Mouse (Mus musculus): ENCODE data around the gene Pecam1. TPM values are rescaled to one million over a fixed set of nuclear protein-coding genes. Genes with fewer than 3 reads are reported as not detected.
"Not testable (repeated sequence)": the region's sequence is repeated elsewhere in the genome, so short reads cannot be mapped to it uniquely, and the experiment has no call there.

The Pecam1 gene
- total RNA-seq, 2 experiments from 2014 or later: 123 to 126 TPM

GRCm38 (mm10) chr11:106736614-106737013, 13.8 kb downstream of the Pecam1 start:
- no peak for DNase-seq (ENCODE audit: low spot score in 2 of 2)

DNA sequence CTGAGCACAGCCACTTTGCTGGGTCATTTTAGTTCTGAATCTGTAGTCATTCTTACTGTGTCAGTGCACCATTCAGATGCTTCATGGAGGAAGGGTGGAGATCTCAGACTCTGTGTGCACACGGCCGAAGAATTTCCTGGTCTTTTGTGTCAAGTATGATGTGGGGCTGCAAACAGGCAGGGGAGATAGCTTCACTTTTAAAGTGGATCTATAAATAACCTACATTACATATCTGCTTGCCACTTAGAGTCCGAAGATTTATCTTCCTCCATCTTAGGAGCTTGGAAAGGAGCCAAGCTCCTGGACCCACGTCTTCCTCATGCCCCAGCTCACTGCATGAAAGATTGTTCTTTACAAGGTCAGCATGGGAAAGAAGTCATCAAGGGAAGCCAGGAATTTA, 19.7 kb downstream of the Pecam1 start:
- DNase-seq (ENCODE audit: low spot score in 2 of 2): no peak

GRCm38 (mm10) chr11:106729656-106730055, 20.8 kb downstream of the Pecam1 start:
- DNase-seq (ENCODE audit: low spot score in 2 of 2): no peak

DNA sequence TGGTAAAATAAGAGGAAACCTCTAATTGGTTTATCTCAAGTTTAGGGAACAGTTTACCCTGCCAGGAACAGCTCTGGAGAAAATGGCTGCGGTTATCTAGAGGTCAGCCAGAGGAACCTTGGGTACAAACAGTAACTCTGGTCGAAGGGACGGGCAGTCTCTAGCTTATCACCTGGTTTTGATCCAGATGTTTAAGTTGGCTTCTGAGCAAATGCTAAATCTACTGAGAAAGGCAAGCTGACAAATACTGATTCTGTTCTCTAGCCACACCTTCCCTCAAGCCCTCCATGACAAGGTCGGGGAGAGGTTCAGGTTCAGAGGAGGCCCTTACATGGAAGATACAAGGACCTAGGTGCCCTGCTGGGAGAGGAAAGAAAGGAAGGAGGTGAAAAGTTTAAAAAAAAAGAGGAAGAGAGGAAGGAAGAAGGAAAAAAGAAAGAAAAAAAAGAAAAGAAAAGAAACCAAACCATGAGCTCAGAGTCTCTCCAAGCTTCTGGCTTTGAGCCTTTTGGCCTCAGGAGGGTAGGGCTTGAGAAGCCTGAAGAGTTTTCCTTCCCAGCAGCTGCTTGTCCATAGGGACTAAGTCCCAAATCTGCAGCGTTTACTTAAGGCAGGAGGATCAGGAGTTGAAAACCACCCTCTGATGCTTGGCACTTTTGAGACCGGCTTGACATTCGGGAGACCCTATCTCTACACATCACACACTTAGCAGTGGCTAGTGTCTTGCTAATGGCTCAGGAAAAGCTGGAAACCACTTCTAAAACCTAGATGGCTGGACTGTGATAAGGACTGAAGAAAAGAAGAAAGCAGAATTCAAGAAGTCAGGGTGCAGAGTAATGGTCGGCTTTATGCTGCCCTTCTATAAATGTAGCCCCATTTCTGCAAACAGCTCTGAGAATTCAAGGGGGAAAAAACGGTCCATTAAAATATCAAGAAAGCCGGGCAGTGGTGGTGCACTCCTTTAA, 21.7 kb downstream of the Pecam1 start:
- DNase-seq (ENCODE audit: low spot score in 2 of 2): no peak

DNA sequence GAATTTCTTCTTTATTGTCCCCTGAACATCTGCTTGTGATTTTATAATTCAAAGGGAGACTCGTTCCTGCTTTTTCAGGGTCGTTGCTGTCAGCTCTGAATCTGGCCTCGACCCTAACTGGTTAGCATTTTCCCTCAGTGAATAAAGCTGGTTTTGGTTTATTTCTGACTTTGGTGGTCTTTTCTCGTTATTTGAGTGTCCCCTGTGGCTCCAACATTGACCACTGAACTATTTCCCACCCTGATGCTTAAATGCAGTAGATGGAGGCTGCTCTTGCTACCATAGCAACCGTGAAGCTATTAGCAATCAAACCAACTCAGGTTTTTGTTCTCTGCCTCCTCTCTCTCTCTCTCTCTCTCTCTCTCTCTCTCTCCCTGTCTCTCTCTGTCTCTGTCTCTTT, 22.5 kb downstream of the Pecam1 start:
- DNase-seq (ENCODE audit: low spot score in 2 of 2): no peak

GRCm38 (mm10) chr11:106724916-106725235, 25.6 kb downstream of the Pecam1 start:
- DNase-seq (ENCODE audit: low spot score in 2 of 2): not testable (repeated sequence)

DNA sequence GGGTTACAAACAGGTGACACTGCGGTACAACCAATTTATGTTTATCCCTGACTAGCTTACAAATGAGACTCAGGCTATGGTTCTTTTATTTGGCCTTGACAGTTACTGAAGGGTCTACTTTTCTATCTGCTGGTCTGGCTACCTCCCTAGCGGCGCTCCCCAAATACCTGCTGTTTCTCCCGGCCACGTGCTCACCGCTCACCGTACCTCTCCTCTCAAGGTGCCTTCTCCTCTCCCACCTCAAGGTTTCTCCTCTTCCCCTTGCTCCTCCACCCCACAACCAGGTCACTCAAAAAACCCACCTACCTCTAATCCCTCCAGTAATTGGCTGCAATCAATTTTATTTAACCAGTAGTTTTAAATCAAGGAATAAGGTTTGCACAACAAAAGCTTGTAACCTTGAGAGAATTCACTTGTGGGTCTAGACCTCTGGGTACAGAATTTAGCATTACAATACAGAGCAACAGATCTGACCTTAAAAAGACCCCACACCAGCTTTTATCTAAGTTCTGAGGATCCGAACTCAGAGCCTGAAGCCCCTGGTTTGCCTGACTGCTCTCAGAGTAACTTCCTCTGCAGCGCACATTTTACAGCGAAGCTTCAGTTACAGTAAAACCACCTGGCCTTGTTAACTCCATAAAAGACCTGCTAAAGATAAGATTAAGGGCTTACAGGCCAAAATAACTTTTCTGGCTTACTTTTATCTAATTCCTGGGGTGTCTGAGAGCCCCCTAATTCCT, 26.1 kb downstream of the Pecam1 start:
- no peak for DNase-seq (ENCODE audit: low spot score in 2 of 2)

- no peak for DNase-seq (ENCODE audit: low spot score in 2 of 2)
These were observed 26.8 kb downstream of the Pecam1 start for GRCm38 (mm10) chr11:106723611-106724125.

- no peak for DNase-seq (ENCODE audit: low spot score in 2 of 2)
These were observed 27.5 kb downstream of the Pecam1 start for GRCm38 (mm10) chr11:106722831-106723361.

GRCm38 (mm10) chr11:106720379-106720778, 30.0 kb downstream of the Pecam1 start:
- no peak for DNase-seq (ENCODE audit: low spot score in 2 of 2)

DNA sequence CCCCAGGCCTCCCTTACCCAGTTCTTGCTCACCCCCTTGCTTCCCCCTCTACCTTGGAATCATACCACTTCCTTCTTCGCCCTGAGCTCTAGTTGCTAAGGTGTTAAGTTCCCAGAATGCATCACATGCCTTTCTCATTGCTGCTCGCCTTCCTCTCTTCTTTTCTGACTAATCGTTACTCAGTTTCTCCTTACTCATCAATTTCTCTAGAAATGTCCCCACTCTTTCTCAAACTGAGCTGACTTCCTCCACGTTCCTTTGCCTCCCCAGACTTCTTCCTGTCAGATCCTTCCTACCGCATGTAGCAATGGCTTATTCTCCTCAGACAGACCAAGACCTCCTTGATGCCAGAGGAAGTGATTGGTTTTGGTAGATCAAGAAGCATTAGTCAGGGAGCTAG, 33.9 kb downstream of the Pecam1 start:
- no peak for DNase-seq (ENCODE audit: low spot score in 2 of 2)

- DNase-seq (ENCODE audit: low spot score in 2 of 2): no peak
These were observed 35.4 kb downstream of the Pecam1 start for GRCm38 (mm10) chr11:106715066-106715465.

- no peak for DNase-seq (ENCODE audit: low spot score in 2 of 2)
These were observed 39.6 kb downstream of the Pecam1 start for GRCm38 (mm10) chr11:106710789-106711188.

DNA sequence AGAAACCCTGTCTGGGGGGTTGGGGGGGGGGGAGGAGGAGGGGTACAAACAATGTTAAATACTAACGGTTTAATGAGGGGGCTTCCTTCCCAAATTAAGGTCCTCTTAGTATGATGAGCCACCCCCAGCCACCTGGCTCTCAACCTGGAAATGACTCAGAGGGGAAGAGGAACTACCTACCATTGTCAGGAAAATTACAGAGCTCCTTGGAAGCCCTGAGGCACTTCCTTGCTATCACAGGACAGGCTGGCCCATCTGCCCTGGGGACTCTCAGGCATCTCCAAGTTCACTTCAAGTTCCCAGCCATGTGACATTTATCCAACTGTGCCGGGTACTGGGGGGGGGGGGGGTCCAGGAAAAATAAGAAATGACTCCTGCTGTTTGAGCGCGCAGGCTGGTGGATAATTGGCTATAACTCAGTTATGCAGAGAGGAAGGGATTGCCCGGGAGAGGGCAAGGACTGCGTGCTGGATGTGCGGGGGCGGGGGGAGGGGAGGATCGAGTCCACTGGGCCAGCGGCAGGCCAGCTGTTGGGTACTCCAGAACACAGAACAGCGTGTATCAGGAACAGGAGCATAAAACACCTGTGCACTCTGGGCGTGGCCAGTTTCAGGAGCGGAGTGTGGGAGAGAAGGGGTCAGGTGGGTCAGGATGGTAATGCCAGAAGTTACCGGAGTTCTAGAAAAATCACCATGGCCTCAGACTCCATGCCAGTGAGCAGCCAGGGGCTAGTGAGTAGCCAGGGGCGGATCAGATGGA, 41.0 kb downstream of the Pecam1 start:
- no peak for DNase-seq (ENCODE audit: low spot score in 2 of 2)

DNA sequence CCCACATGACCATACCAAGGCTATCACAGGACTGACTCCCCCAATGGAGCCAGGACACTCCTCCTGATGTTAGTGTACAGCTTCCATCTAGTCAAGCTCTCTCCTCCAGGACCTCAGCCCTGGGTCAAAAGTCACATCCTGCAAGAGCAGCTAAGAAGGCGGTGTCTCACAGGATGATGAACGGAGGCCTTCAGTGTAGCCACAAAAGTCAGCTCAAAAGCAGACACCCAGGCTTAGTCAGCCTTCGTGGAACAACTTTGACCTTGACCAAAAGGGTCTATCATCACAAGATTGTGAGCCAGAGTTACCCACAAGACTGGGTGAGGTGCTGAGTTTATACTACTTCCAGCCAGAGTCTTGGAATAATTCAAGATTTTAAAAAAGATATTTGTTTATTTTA, 42.6 kb downstream of the Pecam1 start:
- DNase-seq (ENCODE audit: low spot score in 2 of 2): no peak

GRCm38 (mm10) chr11:106707085-106707484, 43.3 kb downstream of the Pecam1 start:
- DNase-seq (ENCODE audit: low spot score in 2 of 2): no peak

GRCm38 (mm10) chr11:106706212-106706611, 44.2 kb downstream of the Pecam1 start:
- DNase-seq (ENCODE audit: low spot score in 2 of 2): no peak

DNA sequence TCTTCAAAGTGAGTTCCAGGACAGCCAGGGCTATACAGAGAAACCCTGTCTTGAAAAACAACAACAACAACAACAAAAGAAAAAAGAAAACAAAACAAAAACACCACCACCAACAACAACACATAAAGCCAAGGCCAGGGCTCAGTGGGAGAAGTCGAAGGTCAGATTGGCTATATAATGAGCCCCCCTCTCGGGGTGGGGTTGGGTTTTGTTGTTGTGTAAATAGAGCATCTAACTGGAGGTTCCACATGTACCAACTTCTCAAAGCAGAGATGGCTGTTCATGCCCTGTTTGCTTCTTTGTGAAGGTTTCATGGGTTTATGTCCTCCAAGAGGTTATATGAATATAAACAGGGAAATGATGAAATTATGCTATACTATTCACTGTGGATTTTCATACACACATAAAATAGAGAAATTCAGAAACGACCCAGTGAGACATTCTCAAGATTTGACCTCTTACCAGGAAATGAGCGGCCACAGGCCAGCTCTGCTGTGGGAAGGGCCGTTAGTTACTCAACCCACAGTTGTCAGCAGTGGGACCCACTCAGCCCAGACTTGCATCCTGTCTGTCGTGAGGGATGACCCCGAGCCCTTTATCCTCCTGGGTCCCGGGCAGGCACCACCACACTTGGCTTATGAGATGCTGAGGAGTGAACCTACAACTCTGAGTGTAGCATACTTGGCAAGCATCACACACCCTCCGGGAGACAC, 45.9 kb downstream of the Pecam1 start:
- no peak for DNase-seq (ENCODE audit: low spot score in 2 of 2)

DNA sequence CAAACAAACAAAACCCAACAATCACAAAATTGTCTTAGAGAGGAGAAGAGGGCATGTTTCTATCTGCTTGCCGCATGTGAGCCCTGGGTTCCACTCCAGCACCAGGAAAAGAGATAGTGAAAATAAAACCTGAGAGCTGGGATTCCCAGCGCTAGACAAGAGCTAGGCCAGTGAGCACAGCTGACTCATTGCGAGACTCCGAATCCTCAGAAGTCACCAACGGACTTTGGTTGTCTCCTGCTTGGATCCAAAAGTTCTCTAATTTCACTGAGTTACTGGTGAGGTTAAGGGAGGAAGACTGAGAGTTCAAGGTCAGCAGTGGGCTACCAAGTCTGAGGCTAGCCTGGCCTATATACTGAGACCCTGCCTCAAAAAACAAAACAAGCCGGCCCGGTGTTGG, 46.5 kb downstream of the Pecam1 start:
- no peak for DNase-seq (ENCODE audit: low spot score in 2 of 2)

GRCm38 (mm10) chr11:106702584-106702983, 47.8 kb downstream of the Pecam1 start:
- no peak for DNase-seq (ENCODE audit: low spot score in 2 of 2)
